Mouse (Mus musculus): ENCODE measurements around the gene Ruvbl2.
"Not testable (repeated sequence)": the region's sequence is repeated elsewhere in the genome, so short reads cannot be mapped to it uniquely, and the experiment has no call there.

The Ruvbl2 gene

GRCm38 (mm10) chr7:45396787-45397186 lies 41.1 kb downstream of the Ruvbl2 start:
- peak; percentile 32 for DNase-seq (ENCODE audit: low spot score)

GRCm38 (mm10) chr7:45396337-45396775 lies 41.5 kb downstream of the Ruvbl2 start:
- DNase-seq (ENCODE audit: low spot score) = not testable (repeated sequence)

- DNase-seq (ENCODE audit: low spot score) = peak; percentile 100
Observed at GRCm38 (mm10) chr7:45395578-45396336, 42.1 kb downstream of the Ruvbl2 start, which contains the start of gene Snrnp70. Gene Snrnp70 (minus strand): TSS chr7:45395742.

- DNase-seq (ENCODE audit: low spot score) = peak; percentile 83
Observed at GRCm38 (mm10) chr7:45395129-45395541, 42.8 kb downstream of the Ruvbl2 start.

GRCm38 (mm10) chr7:45386077-45386476 lies 51.8 kb downstream of the Ruvbl2 start:
- DNase-seq (ENCODE audit: low spot score) = no peak

GRCm38 (mm10) chr7:45376057-45376456 lies 61.8 kb downstream of the Ruvbl2 start:
- DNase-seq (ENCODE audit: low spot score) = no peak

- no peak for DNase-seq (ENCODE audit: low spot score)
Observed at GRCm38 (mm10) chr7:45374620-45375019, 63.3 kb downstream of the Ruvbl2 start.

- no peak for DNase-seq (ENCODE audit: low spot score)
Observed at GRCm38 (mm10) chr7:45372371-45372770, 65.5 kb downstream of the Ruvbl2 start.

All from MN1 (cell line).